ENCODE assay signal across 26 mouse cellular contexts in the genomic region with DNA sequence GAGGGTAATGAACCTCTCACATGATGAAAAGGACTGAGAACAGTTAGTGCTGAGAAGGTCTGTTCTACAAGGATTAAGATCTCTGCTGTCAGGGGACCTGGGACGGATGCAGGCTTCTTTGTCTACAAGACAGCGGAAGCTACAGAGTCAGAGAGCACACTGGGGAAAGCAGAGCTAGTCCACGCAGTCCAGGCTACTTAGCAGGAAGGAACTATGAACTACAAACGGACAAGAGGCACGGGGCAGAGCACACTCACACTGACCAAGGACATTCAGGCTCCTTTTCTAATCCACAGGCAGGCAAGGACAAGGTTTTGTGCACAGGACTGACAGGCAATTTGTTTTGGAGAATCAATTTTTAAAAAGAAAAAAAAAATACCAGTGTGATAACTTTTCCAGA.
DNase-seq lines count a peak whose midpoint lies in the region; ATAC-seq lines count a peak whose summit lies in the region.
"Had no signal": no experiment of that assay in that cellular context is flagged by ENCODE, and none has a peak within 500 bp of the region (broad histone marks: within the 10 kb centered on the region; RNA-seq: fewer than 3 reads in every experiment).

No protein-coding gene starts in this region.

- no peak overlapping the region for H3K4me3 ChIP-seq in liver, embryonic 16.5 days (ENCODE audit: low read depth, low read length)
- H3K4me3 ChIP-seq in midbrain, embryonic 12.5 days: no peak overlapping the region
- H3K4me3 ChIP-seq in midbrain, embryonic 14.5 days (replicated peaks; ENCODE audit: low read depth, low read length): no peak overlapping the region
- H3K4me3 ChIP-seq: embryonic facial prominence, embryonic 15.5 days; erythroblast, embryonic 14.5 days; forebrain, embryonic 10.5 days; gastrocnemius, adult 2 months; heart, embryonic 10.5 days; hindbrain, embryonic 12.5 days had no signal

- H3K4me1 ChIP-seq in liver, embryonic 16.5 days (ENCODE audit: control insufficient read depth, low read depth, low read length): no peaks in the 10 kb centered on the region
- peaks cover 3% of the 10 kb centered on the region; the same call in 1 of the 2 replicates for H3K4me1 ChIP-seq in midbrain, embryonic 12.5 days
- H3K4me1 ChIP-seq in midbrain, embryonic 14.5 days (ENCODE audit: control insufficient read depth, insufficient read depth, low read length): peaks cover 10% of the 10 kb centered on the region
- H3K4me1 ChIP-seq: embryonic facial prominence, embryonic 15.5 days; heart, embryonic 10.5 days had no signal

- 45% methylated on average over 5 of the region's 5 CpGs for WGBS in liver, embryonic 16.5 days (ENCODE audit: insufficient replicate concordance)
- 16% methylated on average over 5 of the region's 5 CpGs for WGBS in midbrain, embryonic 12.5 days
- 6% methylated on average over 5 of the region's 5 CpGs for WGBS in midbrain, embryonic 14.5 days

- H3K4me2 ChIP-seq in liver, embryonic 16.5 days (ENCODE audit: low read depth, low read length): no peak overlapping the region
- H3K4me2 ChIP-seq in midbrain, embryonic 12.5 days (replicated peaks): no peak overlapping the region
- no peak overlapping the region for H3K4me2 ChIP-seq in midbrain, embryonic 14.5 days (ENCODE audit: low read length)
- H3K4me2 ChIP-seq: embryonic facial prominence, embryonic 15.5 days; hindbrain, embryonic 12.5 days had no signal

- H3K27ac ChIP-seq in liver, embryonic 16.5 days (ENCODE audit: low read length): no peak overlapping the region
- no peak overlapping the region for H3K27ac ChIP-seq in midbrain, embryonic 12.5 days (replicated peaks)
- no peak overlapping the region; the same call in 1 of the 2 replicates for H3K27ac ChIP-seq in midbrain, embryonic 14.5 days (replicated peaks; ENCODE audit: low read depth, low read length)
- H3K27ac ChIP-seq: embryonic facial prominence, embryonic 15.5 days; forebrain, embryonic 10.5 days; gastrocnemius, adult 2 months; heart, embryonic 10.5 days; hindbrain, embryonic 12.5 days had no signal

- H3K9me3 ChIP-seq in liver, embryonic 16.5 days (replicated peaks; ENCODE audit: control insufficient read depth, low read length): no peaks in the 10 kb centered on the region
- no peaks in the 10 kb centered on the region for H3K9me3 ChIP-seq in midbrain, embryonic 12.5 days
- no peaks in the 10 kb centered on the region for H3K9me3 ChIP-seq in midbrain, embryonic 14.5 days (ENCODE audit: control insufficient read depth, low read length)
- H3K9me3 ChIP-seq: embryonic facial prominence, embryonic 15.5 days; forebrain, embryonic 10.5 days; G1E; heart, embryonic 10.5 days; hindbrain, embryonic 12.5 days had no signal

- no peaks in the 10 kb centered on the region for H3K36me3 ChIP-seq in liver, embryonic 16.5 days (ENCODE audit: control insufficient read depth, insufficient read depth)
- H3K36me3 ChIP-seq in midbrain, embryonic 12.5 days: no peaks in the 10 kb centered on the region
- H3K36me3 ChIP-seq in midbrain, embryonic 14.5 days (ENCODE audit: control insufficient read depth, insufficient read depth, low read length): no peaks in the 10 kb centered on the region; the same call in 1 of the 2 replicates
- H3K36me3 ChIP-seq: embryonic facial prominence, embryonic 15.5 days; forebrain, embryonic 10.5 days; heart, embryonic 10.5 days; hindbrain, embryonic 12.5 days had no signal

- no peaks in the 10 kb centered on the region for H3K27me3 ChIP-seq in liver, embryonic 16.5 days (ENCODE audit: control insufficient read depth, insufficient read depth, low read depth, low read length)
- peaks cover 13% of the 10 kb centered on the region for H3K27me3 ChIP-seq in midbrain, embryonic 12.5 days
- no peaks in the 10 kb centered on the region for H3K27me3 ChIP-seq in midbrain, embryonic 14.5 days (ENCODE audit: control insufficient read depth, insufficient read depth, low read length)
- H3K27me3 ChIP-seq: embryonic facial prominence, embryonic 15.5 days; hindbrain, embryonic 12.5 days had no signal

- peak; percentile 43 to 78 for DNase-seq in adrenal gland, adult (ENCODE audit: inconsistent age in 2 of 2, low spot score in 1 of 2)
- DNase-seq in adrenal gland, adult 8-10 months: no peak
- DNase-seq in embryo, embryonic 10 days (ENCODE audit: low spot score): peak; percentile 48
- no peak for DNase-seq in embryo, embryonic 11 days
- DNase-seq in liver: no peak
- DNase-seq in midbrain, embryonic 14.5 days: no peak
- DNase-seq: B cell, adult 2 months; cerebellum, adult 11 months; cerebellum, adult 8-10 months; cerebellum, postnatal 14 days; gastrocnemius, adult 2 months; gastrocnemius, postnatal 25 days; heart, postnatal 10 days; heart, postnatal 4 days had no signal

- 0 out of 2 replicates have a peak, but pooled peaks have one; percentile 48 for ATAC-seq in liver, embryonic 16.5 days (ENCODE audit: low read depth)
- 0 out of 2 replicates have a peak, but pooled peaks have one; percentile 27 for ATAC-seq in midbrain, embryonic 12.5 days (ENCODE audit: low FRiP score, low read depth)
- no peak for ATAC-seq in midbrain, embryonic 14.5 days (ENCODE audit: low FRiP score, low TSS enrichment)
- ATAC-seq: CD4-positive, CD25-positive, alpha-beta regulatory T cell, adult 4 months; forebrain, embryonic 14.5 days; hindbrain, embryonic 16.5 days; inflammation-experienced regulatory T-cells, adult 6 months had no signal

- H3K9ac ChIP-seq in liver, embryonic 16.5 days (ENCODE audit: low read depth, low read length): no peak overlapping the region
- H3K9ac ChIP-seq in midbrain, embryonic 12.5 days (replicated peaks): no peak overlapping the region
- H3K9ac ChIP-seq in midbrain, embryonic 14.5 days (replicated peaks; ENCODE audit: low read length): no peak overlapping the region
- H3K9ac ChIP-seq: embryonic facial prominence, embryonic 15.5 days; hindbrain, embryonic 12.5 days had no signal

Comparison
In these comparisons a context has a peak if more than half of its experiments do, and no peak if none do; other contexts are left out.
1. DNase-seq: peak in adrenal gland, adult (2 of 2) and embryo, embryonic 10 days (single experiment); none in adrenal gland, adult 8-10 months (single experiment), embryo, embryonic 11 days (single experiment), liver (single experiment) and midbrain, embryonic 14.5 days (single experiment).